ENCODE assay signal across 8 mouse cellular contexts in genomic region chr3:20033761-20034718, GRCm38 (mm10). TPM values are rescaled to one million over a fixed set of nuclear protein-coding genes. Genes with fewer than 3 reads are reported as not detected.
DNase-seq lines count a peak whose midpoint lies in the region; ATAC-seq and TF ChIP-seq lines count a peak whose summit lies in the region.

No protein-coding gene starts in this region.

- 24% methylated on average over 10 of the region's 10 CpGs for WGBS in hindbrain, embryonic 14.5 days
- WGBS in liver, embryonic 13.5 days (ENCODE audit: insufficient replicate concordance) = 11% methylated on average over 10 of the region's 10 CpGs

- H3K4me2 ChIP-seq in hindbrain, embryonic 14.5 days (replicated peaks) = peak overlapping the region; percentile 71
- H3K4me2 ChIP-seq in liver, embryonic 13.5 days = peak overlapping the region; percentile 87

- H3K27me3 ChIP-seq in erythroblast, embryonic 14.5 days (ENCODE audit: control insufficient read depth) = no peaks in the 10 kb centered on the region
- H3K27me3 ChIP-seq in G1E (ENCODE audit: insufficient read depth, low read length) = no peaks in the 10 kb centered on the region
- no peaks in the 10 kb centered on the region for H3K27me3 ChIP-seq in hindbrain, embryonic 14.5 days (ENCODE audit: control insufficient read depth, insufficient read depth, low read length)
- no peaks in the 10 kb centered on the region for H3K27me3 ChIP-seq in liver, embryonic 13.5 days

- peak overlapping the region; percentile 77 for H3K9ac ChIP-seq in hindbrain, embryonic 14.5 days
- H3K9ac ChIP-seq in liver, embryonic 13.5 days = peak overlapping the region; percentile 71

- peaks cover 20% of the 10 kb centered on the region for H3K4me1 ChIP-seq in erythroblast, embryonic 14.5 days (ENCODE audit: control insufficient read depth)
- H3K4me1 ChIP-seq in G1E (ENCODE audit: insufficient read depth, low read depth, low read length) = peaks cover 18% of the 10 kb centered on the region
- peaks cover 11% of the 10 kb centered on the region for H3K4me1 ChIP-seq in hindbrain, embryonic 14.5 days (replicated peaks; ENCODE audit: control insufficient read depth, insufficient read depth, low read length)
- H3K4me1 ChIP-seq in liver, embryonic 13.5 days (replicated peaks) = peaks cover 17% of the 10 kb centered on the region

- ATAC-seq in erythroblast, adult 5-6 weeks (replicated peaks; ENCODE audit: low FRiP score, poor library complexity, severe bottlenecking) = no peak
- no peak for ATAC-seq in G1E (ENCODE audit: extremely low read depth, insufficient number of reproducible peaks, low FRiP score, poor library complexity, severe bottlenecking)
- no peak for ATAC-seq in hindbrain, embryonic 14.5 days (ENCODE audit: low FRiP score)
- no peak for ATAC-seq in liver, embryonic 13.5 days (ENCODE audit: low read depth)
- no peak for ATAC-seq in monocyte, adult 5-6 weeks (replicated peaks; ENCODE audit: insufficient number of reproducible peaks, low FRiP score, low TSS enrichment, poor library complexity, severe bottlenecking)

- no peaks in the 10 kb centered on the region for H3K9me3 ChIP-seq in erythroblast, embryonic 14.5 days (ENCODE audit: control insufficient read depth, low read length)
- H3K9me3 ChIP-seq in G1E (replicated peaks) = no peaks in the 10 kb centered on the region
- no peaks in the 10 kb centered on the region for H3K9me3 ChIP-seq in hindbrain, embryonic 14.5 days (ENCODE audit: control insufficient read depth, low read length)
- no peaks in the 10 kb centered on the region for H3K9me3 ChIP-seq in liver, embryonic 13.5 days (replicated peaks)

- H3K36me3 ChIP-seq in erythroblast, embryonic 14.5 days (ENCODE audit: control insufficient read depth) = no peaks in the 10 kb centered on the region; the same call in 1 of the 2 replicates
- H3K36me3 ChIP-seq in G1E (replicated peaks) = peaks cover 21% of the 10 kb centered on the region
- no peaks in the 10 kb centered on the region for H3K36me3 ChIP-seq in hindbrain, embryonic 14.5 days (replicated peaks; ENCODE audit: control insufficient read depth, insufficient read depth)
- H3K36me3 ChIP-seq in liver, embryonic 13.5 days = no peaks in the 10 kb centered on the region

- TF ChIP-seq CTCF in G1E (IDR thresholded peaks at IDR 0.05; ENCODE audit: low read depth, low read length) = no peak

- peak overlapping the region; percentile 85 for H3K4me3 ChIP-seq in erythroblast, embryonic 14.5 days (replicated peaks)
- H3K4me3 ChIP-seq in G1E (ENCODE audit: low read depth, low read length) = peak overlapping the region; percentile 94
- H3K4me3 ChIP-seq in hindbrain, embryonic 14.5 days (replicated peaks; ENCODE audit: low read length) = peak overlapping the region; percentile 77
- peak overlapping the region; percentile 79 for H3K4me3 ChIP-seq in liver, embryonic 13.5 days (replicated peaks)

- DNase-seq in G1E (ENCODE audit: low spot score) = no peak
- no peak for DNase-seq in hindbrain, embryonic 14.5 days (ENCODE audit: low spot score)
- no peak for DNase-seq in liver, embryonic 13.5 days
- DNase-seq in right cerebral cortex, adult 2 months (ENCODE audit: low spot score in 2 of 2) = no peak
- no peak for DNase-seq in adrenal gland, postnatal 25 days

- no peak overlapping the region for H3K27ac ChIP-seq in hindbrain, embryonic 14.5 days
- H3K27ac ChIP-seq in liver, embryonic 13.5 days = peak overlapping the region; percentile 79

RNA-seq across cellular contexts. Expression of gene Hps3, which starts 1.1 kb away (rescaled TPM):
- 0.10 and 0.18 TPM in 2 replicates for polyA plus RNA-seq in erythroblast, embryonic 14.5 days (2012)
- total RNA-seq in erythroblast, adult 5-6 weeks (2015; ENCODE audit: low replicate concordance) = 14.0 and 14.6 TPM in 2 replicates
- total RNA-seq in erythroblast, adult 5-6 weeks (2017; ENCODE audit: low replicate concordance) = 5.8 and 8.9 TPM in 2 replicates
- total RNA-seq in G1E (2014; fragmentation: Nextera tagmentation) = 27.5 and 32.2 TPM in 2 replicates
- 39.1 and 39.3 TPM in 2 replicates for total RNA-seq in G1E (2017)
- 15.0 and 16.3 TPM in 2 replicates for polyA plus RNA-seq in G1E (2012)
- 13.8 and 14.4 TPM in 2 replicates for polyA plus RNA-seq in hindbrain, embryonic 14.5 days (2014; fragmentation: Nextera tagmentation; extraction: Ambion mirVana)
- polyA plus RNA-seq in liver, embryonic 13.5 days (2015; fragmentation: Nextera tagmentation; extraction: Ambion mirVana) = 6.3 and 7.9 TPM in 2 replicates
- total RNA-seq in adrenal gland, postnatal 25 days (2021) = 16.1 and 18.1 TPM in 2 replicates
- total RNA-seq in monocyte, adult 5-6 weeks (2017) = 122 to 144 TPM (median 129 TPM) in 3 replicates

RNA-seq across cellular contexts. Expression of gene Hltf, which starts 23.6 kb away (rescaled TPM):
- 0.17 and 0.28 TPM in 2 replicates for polyA plus RNA-seq in erythroblast, embryonic 14.5 days (2012)
- total RNA-seq in erythroblast, adult 5-6 weeks (2015; ENCODE audit: low replicate concordance) = 8.6 and 22.1 TPM in 2 replicates
- total RNA-seq in erythroblast, adult 5-6 weeks (2017; ENCODE audit: low replicate concordance) = 9.3 and 9.5 TPM in 2 replicates
- total RNA-seq in G1E (2014; fragmentation: Nextera tagmentation) = 71.0 and 85.2 TPM in 2 replicates
- 75.7 and 85.0 TPM in 2 replicates for total RNA-seq in G1E (2017)
- 14.2 and 15.6 TPM in 2 replicates for polyA plus RNA-seq in G1E (2012)
- polyA plus RNA-seq in hindbrain, embryonic 14.5 days (2014; fragmentation: Nextera tagmentation; extraction: Ambion mirVana) = 21.5 and 22.3 TPM in 2 replicates
- 9.3 and 13.1 TPM in 2 replicates for polyA plus RNA-seq in liver, embryonic 13.5 days (2015; fragmentation: Nextera tagmentation; extraction: Ambion mirVana)
- total RNA-seq in adrenal gland, postnatal 25 days (2021) = 19.4 and 33.5 TPM in 2 replicates
- 47.1 to 92.7 TPM (median 58.3 TPM) in 3 replicates for total RNA-seq in monocyte, adult 5-6 weeks (2017)
